Mouse (Mus musculus): ENCODE measurements around the gene Gm17728.
"Not testable (repeated sequence)": the region's sequence is repeated elsewhere in the genome, so short reads cannot be mapped to it uniquely, and the experiment has no call there.

Gene Gm17728

GRCm38 (mm10) chr17:9421760-9422159 is at the start of gene Gm17728:
Gene Gm17728, plus strand, starts transcription at chr17:9422060.
- DNase-seq (ENCODE audit: low spot score in 2 of 2): not testable (repeated sequence)

DNA sequence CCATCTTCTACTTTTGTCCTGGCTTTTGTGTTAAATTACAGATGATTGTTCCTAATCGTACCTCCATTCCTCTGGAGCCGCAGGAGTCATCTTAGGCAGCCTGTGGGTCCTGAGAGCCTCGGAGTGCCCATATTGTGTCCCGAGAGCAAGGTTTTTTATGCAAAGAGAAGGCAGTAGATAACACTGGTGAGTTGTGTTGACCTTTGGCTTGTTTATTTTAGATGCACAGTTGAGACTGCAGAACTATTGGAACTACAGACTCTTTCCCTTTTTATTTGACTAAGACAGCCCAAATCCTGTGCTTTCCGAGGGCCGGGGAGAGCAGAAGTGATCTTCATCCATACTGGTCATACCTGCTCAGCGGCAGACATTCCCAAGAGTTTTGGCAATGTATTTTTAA is 24.4 kb upstream of the Gm17728 start:
- DNase-seq (ENCODE audit: low spot score in 2 of 2): no peak

- no peak for DNase-seq (ENCODE audit: low spot score in 2 of 2)
These were observed 23.3 kb upstream of the Gm17728 start for GRCm38 (mm10) chr17:9398551-9398950.

DNA sequence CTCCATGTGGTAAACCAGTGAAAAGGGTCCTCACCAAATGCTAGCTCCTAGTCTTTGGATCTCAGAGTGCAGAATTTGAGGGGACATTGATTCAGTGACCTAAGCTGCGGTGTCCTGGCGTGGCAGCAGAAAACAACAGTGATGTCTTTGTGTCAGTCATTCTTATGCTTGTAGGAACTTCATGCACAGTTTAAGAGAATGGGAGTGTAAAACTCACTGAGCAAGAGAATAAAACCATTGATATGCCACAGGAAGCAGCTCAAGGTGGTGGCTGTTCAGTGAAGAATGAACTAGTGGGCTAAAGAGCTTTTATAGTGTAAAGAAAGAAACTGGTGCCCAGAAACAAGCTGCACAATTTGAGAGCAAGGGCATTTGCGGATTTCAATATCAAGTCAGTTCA is 17.9 kb upstream of the Gm17728 start:
- no peak for DNase-seq (ENCODE audit: low spot score in 2 of 2)

- no peak for DNase-seq (ENCODE audit: low spot score in 2 of 2)
These were observed 14.2 kb upstream of the Gm17728 start for GRCm38 (mm10) chr17:9407640-9408039.

DNA sequence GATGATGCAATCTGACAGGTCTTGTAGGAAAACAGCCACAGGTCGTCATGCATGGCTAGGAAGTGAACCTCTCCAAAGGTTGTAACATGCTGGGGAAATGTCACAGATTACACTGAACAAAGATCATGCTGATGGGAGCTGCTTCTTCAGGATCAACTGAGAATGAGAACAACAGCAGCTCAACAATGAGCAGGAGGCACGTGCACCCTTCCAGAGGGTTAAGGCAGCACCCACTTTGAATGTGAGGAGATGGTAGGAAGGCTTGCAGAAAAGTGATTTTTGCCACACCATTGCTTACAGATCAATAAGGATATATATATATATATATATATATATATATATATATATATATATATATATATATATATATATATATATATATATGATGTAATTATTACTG is 2.8 kb upstream of the Gm17728 start:
- DNase-seq (ENCODE audit: low spot score in 2 of 2): no peak

GRCm38 (mm10) chr17:9428374-9428994 is 6.6 kb downstream of the Gm17728 start:
- DNase-seq (ENCODE audit: low spot score in 2 of 2): no peak

- no peak for DNase-seq (ENCODE audit: low spot score in 2 of 2)
These were observed 18.3 kb downstream of the Gm17728 start for GRCm38 (mm10) chr17:9439997-9440655.

DNA sequence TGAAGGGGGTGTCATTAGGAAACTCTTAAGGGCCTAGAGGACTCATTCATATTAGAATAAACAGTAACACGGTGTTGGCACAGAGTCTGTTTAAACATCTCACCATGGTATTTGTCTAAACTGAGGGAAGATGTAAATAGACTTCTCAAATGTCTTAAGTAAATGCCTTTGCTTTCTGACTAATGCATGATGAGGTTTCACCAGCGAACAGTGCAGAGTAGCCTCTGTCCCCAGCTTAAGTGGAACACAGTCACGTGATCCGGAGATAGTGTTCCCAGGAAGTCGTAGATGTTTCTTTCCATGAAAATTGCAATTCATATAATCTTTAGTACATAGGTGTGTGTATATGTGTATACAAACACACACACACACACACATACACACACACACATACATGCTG is 34.5 kb downstream of the Gm17728 start:
- no peak for DNase-seq (ENCODE audit: low spot score in 2 of 2)

DNA sequence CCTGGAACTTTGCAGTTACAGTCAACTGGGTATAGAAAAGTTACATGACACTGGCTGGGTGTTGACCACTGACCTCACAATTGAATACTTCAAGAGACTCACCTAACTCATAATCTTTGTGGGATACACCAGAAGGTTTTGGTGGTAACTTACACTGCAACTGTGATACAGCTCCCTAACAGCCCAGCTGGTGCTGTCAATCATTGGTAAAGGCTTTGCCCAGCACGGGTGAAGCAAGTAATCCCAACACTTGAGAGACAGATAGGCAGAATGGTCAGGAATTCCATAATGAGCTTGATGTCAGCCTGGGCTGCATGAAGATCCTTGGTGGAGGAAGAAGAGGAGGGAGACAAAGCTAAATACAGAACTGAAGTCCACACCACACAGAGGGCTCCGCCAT is 39.0 kb downstream of the Gm17728 start:
- no peak for DNase-seq (ENCODE audit: low spot score in 2 of 2)

Measured in frontal cortex, postnatal 25 days (tissue).